Mouse (Mus musculus): ENCODE data around the gene Parvb. TPM values are rescaled to one million over a fixed set of nuclear protein-coding genes. Genes with fewer than 3 reads are reported as not detected.
A peak's percentile ranks its signal among the peaks of the same experiment; 100 is the strongest.

The Parvb gene
- polyA plus RNA-seq, 1 experiment, result 8.5 TPM

DNA sequence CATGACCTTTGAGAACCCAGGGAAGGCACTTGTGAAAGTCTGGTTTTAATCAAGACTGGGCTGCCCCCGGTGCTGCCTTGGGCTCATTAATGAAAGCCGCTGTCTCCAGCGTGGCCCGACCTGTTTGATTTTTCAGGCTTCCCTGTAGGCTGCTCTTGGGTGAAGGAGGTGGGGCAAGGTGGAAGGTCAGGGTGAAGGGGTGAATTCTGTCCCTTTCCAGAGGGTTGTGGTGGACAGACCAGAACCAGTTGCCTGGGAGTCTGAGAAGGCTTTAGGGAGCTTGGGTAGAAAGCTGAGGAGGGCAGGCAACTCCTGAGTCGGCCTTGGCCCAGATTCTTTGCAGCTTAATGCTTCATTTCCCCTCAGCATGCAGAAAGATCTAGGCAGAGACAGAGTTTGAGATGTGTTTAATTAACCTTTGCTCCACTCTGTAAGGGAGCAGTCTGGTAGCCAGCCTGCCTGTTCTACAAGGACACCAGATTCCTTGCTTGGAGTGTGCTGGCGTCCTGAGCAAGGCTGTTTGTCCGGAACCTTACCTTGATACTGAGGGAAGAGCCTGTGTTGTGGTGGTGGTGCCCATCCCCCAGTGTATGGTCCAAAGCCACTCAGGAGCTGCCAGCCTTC lies 15.3 kb upstream of the Parvb start:
- WGBS, result 20% methylated on average over 7 of the region's 7 CpGs
- no peak for TF ChIP-seq POLR2A (IDR thresholded peaks at IDR 0.05; ENCODE audit: low read depth, low read length)
- no peak for TF ChIP-seq CTCF (conservative IDR thresholded peaks at IDR 0.05; ENCODE audit: insufficient read depth, insufficient read length, low read depth, low read length)
- Histone ChIP-seq H3K4me1 (ENCODE audit: control insufficient read depth, insufficient read depth, low read length) (peaks cover 20% of the 10 kb centered on the region; the same call in 1 of the 2 replicates), H3K36me3 (ENCODE audit: control insufficient read depth, insufficient read depth, low read length) (no peaks in the 10 kb centered on the region), H3K27me3 (replicated peaks; ENCODE audit: control insufficient read depth, insufficient read depth, low read length) (no peaks in the 10 kb centered on the region), H3K27ac (ENCODE audit: insufficient read depth, low read depth, low read length) (peak overlapping the region; percentile 24), H3K4me3 (ENCODE audit: insufficient read depth, low read depth, low read length) (no peak overlapping the region)
- DNase-seq, result peak; percentile 86

GRCm38 (mm10) chr15:84217969-84218782 lies 13.7 kb upstream of the Parvb start:
- Histone ChIP-seq H3K4me3 (ENCODE audit: insufficient read depth, low read depth, low read length) (no peak overlapping the region), H3K36me3 (ENCODE audit: control insufficient read depth, insufficient read depth, low read length) (no peaks in the 10 kb centered on the region), H3K27ac (ENCODE audit: insufficient read depth, low read depth, low read length) (no peak overlapping the region), H3K4me1 (ENCODE audit: control insufficient read depth, insufficient read depth, low read length) (peaks cover 23% of the 10 kb centered on the region; the same call in 1 of the 2 replicates), H3K27me3 (replicated peaks; ENCODE audit: control insufficient read depth, insufficient read depth, low read length) (no peaks in the 10 kb centered on the region)
- DNase-seq, result no peak
- TF ChIP-seq POLR2A (IDR thresholded peaks at IDR 0.05; ENCODE audit: low read depth, low read length), result no peak
- TF ChIP-seq CTCF (conservative IDR thresholded peaks at IDR 0.05; ENCODE audit: insufficient read depth, insufficient read length, low read depth, low read length), result no peak
- 55% methylated on average over 23 of the region's 23 CpGs for WGBS

GRCm38 (mm10) chr15:84218783-84219271 lies 13.0 kb upstream of the Parvb start:
- WGBS, result 30% methylated on average over 9 of the region's 9 CpGs
- H3K27me3 ChIP-seq (replicated peaks; ENCODE audit: control insufficient read depth, insufficient read depth, low read length), result no peaks in the 10 kb centered on the region
- no peak for DNase-seq
- no peak overlapping the region for H3K4me3 ChIP-seq (ENCODE audit: insufficient read depth, low read depth, low read length)
- H3K4me1 ChIP-seq (ENCODE audit: control insufficient read depth, insufficient read depth, low read length), result peaks cover 23% of the 10 kb centered on the region; the same call in 1 of the 2 replicates
- TF ChIP-seq CTCF (conservative IDR thresholded peaks at IDR 0.05; ENCODE audit: insufficient read depth, insufficient read length, low read depth, low read length) (no peak), POLR2A (IDR thresholded peaks at IDR 0.05; ENCODE audit: low read depth, low read length) (no peak)
- H3K36me3 ChIP-seq (ENCODE audit: control insufficient read depth, insufficient read depth, low read length), result no peaks in the 10 kb centered on the region
- peak overlapping the region; percentile 43; the same call in 1 of the 2 replicates for H3K27ac ChIP-seq (ENCODE audit: insufficient read depth, low read depth, low read length)

- Histone ChIP-seq H3K4me1 (ENCODE audit: control insufficient read depth, insufficient read depth, low read length) (peaks cover 17% of the 10 kb centered on the region; the same call in 1 of the 2 replicates), H3K27ac (ENCODE audit: insufficient read depth, low read depth, low read length) (no peak overlapping the region), H3K4me3 (ENCODE audit: insufficient read depth, low read depth, low read length) (no peak overlapping the region), H3K27me3 (replicated peaks; ENCODE audit: control insufficient read depth, insufficient read depth, low read length) (no peaks in the 10 kb centered on the region), H3K36me3 (ENCODE audit: control insufficient read depth, insufficient read depth, low read length) (no peaks in the 10 kb centered on the region)
- 38% methylated on average over 5 of the region's 5 CpGs for WGBS
- TF ChIP-seq POLR2A (IDR thresholded peaks at IDR 0.05; ENCODE audit: low read depth, low read length) (no peak), CTCF (conservative IDR thresholded peaks at IDR 0.05; ENCODE audit: insufficient read depth, insufficient read length, low read depth, low read length) (no peak)
- peak; percentile 67 for DNase-seq
These were observed 10.3 kb upstream of the Parvb start for GRCm38 (mm10) chr15:84221539-84221938.

DNA sequence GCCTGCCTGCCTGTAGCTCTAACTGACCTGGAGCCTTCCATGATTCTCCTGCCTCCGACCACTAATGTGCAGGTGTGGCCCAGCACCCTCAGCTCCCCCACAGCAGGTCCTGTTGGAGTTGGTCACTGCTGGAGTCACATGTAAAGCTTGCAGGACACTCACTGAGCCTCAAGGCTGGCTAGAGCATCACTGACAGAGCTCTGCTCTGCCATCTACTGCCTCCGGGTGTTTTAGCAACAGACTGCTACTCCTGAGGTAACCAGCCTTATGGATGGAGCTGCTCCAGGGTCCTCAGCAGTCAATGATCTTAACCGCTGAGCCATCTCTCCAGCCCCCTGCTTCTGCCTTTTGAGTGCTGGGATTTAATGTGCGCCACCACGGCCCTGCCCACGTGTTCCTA lies 8.4 kb upstream of the Parvb start:
- 54% methylated on average over 6 of the region's 6 CpGs for WGBS
- DNase-seq, result peak; percentile 38
- H3K4me3 ChIP-seq (ENCODE audit: insufficient read depth, low read depth, low read length), result no peak overlapping the region
- H3K27me3 ChIP-seq (replicated peaks; ENCODE audit: control insufficient read depth, insufficient read depth, low read length), result no peaks in the 10 kb centered on the region
- no peaks in the 10 kb centered on the region for H3K36me3 ChIP-seq (ENCODE audit: control insufficient read depth, insufficient read depth, low read length)
- H3K27ac ChIP-seq (ENCODE audit: insufficient read depth, low read depth, low read length), result no peak overlapping the region
- peaks cover 8% of the 10 kb centered on the region; the same call in 1 of the 2 replicates for H3K4me1 ChIP-seq (ENCODE audit: control insufficient read depth, insufficient read depth, low read length)
- no peak for TF ChIP-seq CTCF (conservative IDR thresholded peaks at IDR 0.05; ENCODE audit: insufficient read depth, insufficient read length, low read depth, low read length)
- no peak for TF ChIP-seq POLR2A (IDR thresholded peaks at IDR 0.05; ENCODE audit: low read depth, low read length)

DNA sequence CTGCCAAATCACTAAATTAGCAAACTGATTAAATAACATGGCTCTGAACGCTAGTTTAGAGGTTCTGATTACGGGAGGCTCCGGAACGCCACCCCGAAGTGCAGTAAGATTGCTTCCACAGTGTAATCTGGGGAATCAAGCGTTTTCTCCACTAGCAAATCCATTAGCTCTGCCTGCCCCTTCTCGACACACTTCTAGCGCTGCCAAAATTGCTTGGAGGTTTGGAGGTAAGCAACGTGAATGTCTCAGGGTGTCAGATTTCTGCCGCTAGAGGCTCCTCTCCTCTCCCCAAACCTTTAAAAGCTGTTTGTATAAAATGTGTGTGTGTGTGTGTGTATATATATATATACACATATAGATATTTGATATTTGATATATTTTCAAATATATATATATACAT lies 7.1 kb upstream of the Parvb start:
- H3K4me3 ChIP-seq (ENCODE audit: insufficient read depth, low read depth, low read length), result no peak overlapping the region
- DNase-seq, result no peak
- no peak overlapping the region for H3K27ac ChIP-seq (ENCODE audit: insufficient read depth, low read depth, low read length)
- no peaks in the 10 kb centered on the region for H3K27me3 ChIP-seq (replicated peaks; ENCODE audit: control insufficient read depth, insufficient read depth, low read length)
- WGBS, result 30% methylated on average over 10 of the region's 10 CpGs
- peaks cover 6% of the 10 kb centered on the region; the same call in 1 of the 2 replicates for H3K4me1 ChIP-seq (ENCODE audit: control insufficient read depth, insufficient read depth, low read length)
- TF ChIP-seq CTCF (conservative IDR thresholded peaks at IDR 0.05; ENCODE audit: insufficient read depth, insufficient read length, low read depth, low read length), result no peak
- no peak for TF ChIP-seq POLR2A (IDR thresholded peaks at IDR 0.05; ENCODE audit: low read depth, low read length)
- H3K36me3 ChIP-seq (ENCODE audit: control insufficient read depth, insufficient read depth, low read length), result no peaks in the 10 kb centered on the region

- TF ChIP-seq CTCF (conservative IDR thresholded peaks at IDR 0.05; ENCODE audit: insufficient read depth, insufficient read length, low read depth, low read length) (no peak), POLR2A (IDR thresholded peaks at IDR 0.05; ENCODE audit: low read depth, low read length) (no peak)
- WGBS, result 86% methylated on average over 15 of the region's 15 CpGs
- no peak overlapping the region for H3K27ac ChIP-seq (ENCODE audit: insufficient read depth, low read depth, low read length)
- no peak for DNase-seq
- H3K4me1 ChIP-seq (ENCODE audit: control insufficient read depth, insufficient read depth, low read length), result peaks cover under 1% of the 10 kb centered on the region; the same call in 1 of the 2 replicates
- H3K36me3 ChIP-seq (ENCODE audit: control insufficient read depth, insufficient read depth, low read length), result no peaks in the 10 kb centered on the region
- H3K4me3 ChIP-seq (ENCODE audit: insufficient read depth, low read depth, low read length), result no peak overlapping the region
- no peaks in the 10 kb centered on the region for H3K27me3 ChIP-seq (replicated peaks; ENCODE audit: control insufficient read depth, insufficient read depth, low read length)
These were observed 4.9 kb upstream of the Parvb start for GRCm38 (mm10) chr15:84226918-84227317.

Measured in kidney, adult 2 months (tissue).